Mouse (Mus musculus) inflammation-experienced regulatory T-cells, adult 6 months (primary cell): ENCODE measurements around the gene Apoc2. TPM values are rescaled to one million over a fixed set of nuclear protein-coding genes. Genes with fewer than 3 reads are reported as not detected.
"Not testable (repeated sequence)": the region's sequence is repeated elsewhere in the genome, so short reads cannot be mapped to it uniquely, and the experiment has no call there.

ENCODE experiments used
- ATAC-seq: one replicate; pipeline ENCODE4 v1.8.0; 2017
- polyA plus RNA-seq, 3 experiments: library from polyadenylated mRNA; unstranded; fragments of 100-300 nt; shearing (Covaris generic); gene quantifications; one replicate each; pipeline ENCODE4 v1.2.1; 2017

Apoc2 gene
- polyA plus RNA-seq, 3 experiments from 2014 or later: not detected

DNA sequence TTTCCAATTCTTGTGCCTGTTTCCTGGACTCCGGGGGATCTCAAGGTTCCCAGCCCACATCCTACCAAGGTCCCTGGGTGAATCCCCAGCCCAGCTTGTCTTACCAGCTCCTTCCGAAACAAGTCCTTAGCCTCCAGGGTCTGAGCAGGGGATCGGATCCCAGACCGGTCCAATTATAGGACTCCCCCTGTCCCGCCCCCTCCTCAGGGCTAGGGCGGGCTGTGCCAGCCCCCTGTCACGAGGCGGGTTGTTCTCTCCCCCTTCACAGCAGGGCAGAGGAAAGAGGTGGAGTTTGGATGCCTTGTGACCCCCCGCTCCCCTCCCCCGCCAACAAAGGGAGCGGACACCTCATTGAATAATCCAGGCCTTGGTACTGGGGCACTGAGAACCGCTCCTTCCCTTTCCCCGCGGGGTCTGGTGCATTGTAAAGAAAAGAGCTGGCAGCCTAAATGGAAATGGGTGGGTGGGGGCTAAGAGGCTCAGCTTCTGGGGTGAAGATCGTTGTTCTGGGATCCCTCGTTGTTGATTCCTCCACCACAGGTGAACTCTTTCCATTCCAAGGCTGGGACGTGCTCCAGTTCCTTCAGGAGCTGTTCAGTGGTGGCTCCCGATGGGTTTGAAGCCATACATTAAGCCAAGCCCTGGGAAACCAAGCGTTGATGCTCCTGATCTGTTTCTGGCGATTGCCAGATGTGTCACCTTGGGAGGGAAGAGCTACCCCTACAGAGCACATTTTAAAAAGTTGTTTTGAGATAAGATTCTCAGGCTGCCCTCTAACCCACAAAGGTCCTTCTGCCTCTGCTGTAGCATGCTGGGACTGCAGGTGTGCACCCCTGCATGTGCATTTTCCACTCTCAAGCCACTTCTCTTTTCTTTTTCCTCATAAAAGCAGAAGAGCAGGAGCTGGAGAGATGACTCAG lies 21.4 kb upstream of the Apoc2 start, which contains the start of gene Apoe:
Gene Apoe (minus strand): TSS at position 282 of the 920 bp plus-strand sequence.
- ATAC-seq: no peak

DNA sequence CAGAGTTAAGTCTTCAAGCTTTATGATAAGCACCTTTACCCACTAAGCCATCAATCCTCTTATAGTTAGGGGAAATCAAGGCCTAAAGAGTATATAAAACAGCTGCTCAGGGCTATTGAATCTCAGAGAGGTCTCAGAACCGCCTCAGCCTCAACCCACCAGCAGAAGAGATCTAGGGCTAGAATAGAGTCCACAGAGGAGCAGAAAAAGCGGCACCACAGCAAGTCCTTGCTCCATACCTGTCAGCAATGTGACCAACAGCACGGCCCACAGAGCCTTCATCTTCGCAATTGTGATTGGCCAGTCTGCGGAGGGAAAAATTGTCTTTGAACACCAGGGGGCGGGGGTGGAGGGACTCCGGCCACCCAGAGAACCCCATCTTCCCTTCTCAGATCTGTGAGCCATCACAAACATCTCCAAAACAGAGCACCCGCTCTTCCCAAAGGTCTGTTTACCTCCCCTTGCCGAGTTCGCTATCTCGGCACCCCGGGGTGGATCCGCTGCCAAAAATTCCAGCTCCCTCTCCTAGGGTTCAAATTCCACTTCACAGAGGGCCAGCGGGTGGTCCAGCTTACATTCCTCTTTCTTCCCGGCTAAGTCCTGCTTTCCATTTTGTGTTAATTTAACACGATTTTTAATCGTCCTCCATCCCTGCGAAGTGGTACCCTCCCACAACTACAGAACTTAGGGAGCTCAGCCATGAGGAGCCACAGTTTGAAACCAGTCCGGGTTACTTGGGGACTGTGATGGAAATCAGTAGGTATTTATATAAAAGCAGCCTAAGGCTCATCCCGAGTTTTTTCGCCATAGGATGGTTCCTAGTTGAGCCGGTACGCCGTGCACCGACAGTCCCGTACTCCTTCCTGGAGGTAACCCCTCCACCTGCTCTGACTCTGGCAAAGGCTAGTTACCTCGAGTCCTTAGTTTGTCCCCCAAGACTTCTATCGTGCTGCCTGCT lies 20.5 kb upstream of the Apoc2 start:
- no peak for ATAC-seq

DNA sequence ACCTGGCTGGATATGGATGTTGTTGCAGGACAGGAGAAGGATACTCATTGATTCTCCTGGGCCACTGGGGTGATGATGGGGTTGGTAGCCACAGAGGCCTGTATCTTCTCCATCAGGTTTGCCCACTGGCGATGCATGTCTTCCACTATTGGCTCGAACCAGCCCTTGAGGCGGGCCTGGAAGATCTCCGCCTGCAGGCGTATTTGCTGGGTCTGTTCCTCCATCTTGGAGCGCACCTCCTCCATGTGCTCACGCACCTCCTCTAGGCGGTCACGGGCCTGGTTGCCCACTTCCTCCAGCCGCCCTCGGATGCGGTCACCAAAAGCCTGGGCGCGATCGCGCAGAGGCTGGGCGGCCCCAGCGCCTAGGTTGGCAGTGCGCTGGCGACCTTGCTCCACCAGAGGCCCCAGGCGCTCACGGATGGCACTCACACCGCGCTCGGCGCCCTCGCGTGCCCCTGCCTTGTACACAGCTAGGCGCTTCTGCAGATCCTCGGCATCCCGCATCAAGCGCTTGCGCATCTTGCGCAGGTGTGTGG lies 18.7 kb upstream of the Apoc2 start:
- no peak for ATAC-seq

DNA sequence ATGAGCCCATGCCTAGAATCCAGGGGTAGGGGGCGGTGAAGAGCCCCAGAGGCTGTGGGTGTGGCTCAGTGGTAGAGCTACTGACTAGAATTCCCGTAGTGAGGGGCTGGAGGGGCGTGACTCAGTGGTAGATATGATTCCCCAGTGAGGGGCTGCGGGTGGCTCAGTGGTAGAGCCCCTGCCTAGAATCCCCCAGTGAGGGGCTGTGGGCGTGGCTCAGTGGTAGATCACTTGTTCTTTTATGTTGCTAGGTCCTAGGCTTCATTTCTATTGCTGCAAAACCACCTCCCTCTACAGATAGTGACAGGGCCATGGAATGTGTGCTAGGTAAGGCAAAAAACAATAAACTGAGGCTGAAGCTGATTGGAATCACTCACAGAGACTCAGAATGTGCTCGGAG lies 18.1 kb upstream of the Apoc2 start:
- ATAC-seq: no peak

DNA sequence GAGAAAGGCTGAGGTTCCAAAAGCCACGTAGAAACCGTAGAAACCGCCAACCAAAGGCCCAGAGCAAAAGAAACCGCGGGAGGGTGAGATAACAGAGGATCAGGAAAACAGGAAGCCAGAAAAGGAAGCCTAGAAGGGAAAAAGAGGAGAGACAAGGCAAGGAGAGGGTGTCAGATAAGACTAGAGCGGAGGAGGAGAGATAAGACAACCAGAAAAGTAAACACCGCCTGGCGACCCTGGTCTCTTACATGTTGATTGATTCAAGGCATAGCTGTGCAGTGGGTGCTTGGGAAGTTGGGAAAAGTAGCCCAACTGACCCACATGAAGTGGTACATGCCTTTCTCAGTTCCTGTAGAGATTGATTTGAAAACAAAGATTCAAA lies 17.5 kb upstream of the Apoc2 start:
- ATAC-seq: no peak

DNA sequence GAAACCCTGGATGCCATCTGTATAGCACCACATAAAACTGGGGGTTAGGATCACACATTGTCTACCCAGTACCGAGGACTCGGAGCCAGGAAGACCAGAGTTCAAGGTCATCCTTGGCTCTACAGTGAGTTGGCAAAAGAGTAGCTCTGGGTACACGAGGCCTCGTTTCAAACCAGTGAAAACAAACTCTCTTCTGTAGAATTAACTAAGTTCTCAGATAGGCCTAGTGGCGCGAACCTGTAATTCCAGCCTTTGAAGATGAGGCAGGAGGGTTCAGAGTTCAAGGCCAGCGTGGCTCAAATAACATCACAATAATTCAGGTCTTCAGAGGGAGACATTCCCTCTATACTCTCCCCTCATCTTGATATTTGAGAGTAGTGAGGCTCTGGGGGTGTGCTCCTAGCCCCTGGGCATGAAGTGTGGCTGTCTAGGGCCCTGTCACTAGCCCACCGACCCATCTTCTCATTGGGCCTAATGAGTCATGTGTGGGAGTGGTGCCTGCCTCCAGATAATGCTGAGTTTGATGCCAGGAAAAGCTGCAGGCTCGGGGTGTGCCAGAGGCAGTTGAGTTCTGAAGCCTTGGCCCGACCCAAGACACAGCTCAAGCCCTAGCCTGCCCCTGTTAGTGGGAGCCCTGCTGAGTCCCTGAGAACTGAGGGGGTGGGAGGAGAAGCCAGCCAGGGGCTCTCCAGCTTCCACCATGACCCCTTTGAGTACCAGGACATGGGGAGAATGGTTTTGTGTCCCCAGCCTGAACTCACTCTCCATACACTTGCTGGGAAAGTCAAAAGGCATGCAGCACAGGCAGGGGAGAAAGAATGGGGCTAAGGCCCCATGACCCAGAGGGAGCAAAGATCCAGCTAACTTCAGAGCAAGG lies 16.8 kb upstream of the Apoc2 start:
- ATAC-seq: no peak

DNA sequence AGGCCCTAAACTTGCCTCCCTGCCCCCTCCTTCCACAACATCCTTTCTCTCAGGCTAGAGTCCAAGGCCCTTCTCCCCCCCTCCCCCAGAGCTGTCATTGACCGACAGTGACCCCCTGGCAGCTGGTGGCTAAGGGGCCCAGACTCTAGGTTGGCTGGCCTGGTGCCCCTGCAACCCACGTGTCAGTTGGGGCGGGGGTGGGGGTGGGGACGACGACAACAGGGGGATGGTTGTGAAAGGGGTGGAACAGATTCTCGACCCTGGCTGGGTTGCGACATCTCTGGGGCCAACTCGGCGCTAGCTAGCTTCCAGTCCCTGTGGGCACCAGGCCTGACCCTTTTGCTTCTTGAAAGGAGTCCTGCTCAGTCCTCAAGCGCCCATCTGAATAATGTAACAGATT lies 15.7 kb upstream of the Apoc2 start:
- ATAC-seq: no peak

DNA sequence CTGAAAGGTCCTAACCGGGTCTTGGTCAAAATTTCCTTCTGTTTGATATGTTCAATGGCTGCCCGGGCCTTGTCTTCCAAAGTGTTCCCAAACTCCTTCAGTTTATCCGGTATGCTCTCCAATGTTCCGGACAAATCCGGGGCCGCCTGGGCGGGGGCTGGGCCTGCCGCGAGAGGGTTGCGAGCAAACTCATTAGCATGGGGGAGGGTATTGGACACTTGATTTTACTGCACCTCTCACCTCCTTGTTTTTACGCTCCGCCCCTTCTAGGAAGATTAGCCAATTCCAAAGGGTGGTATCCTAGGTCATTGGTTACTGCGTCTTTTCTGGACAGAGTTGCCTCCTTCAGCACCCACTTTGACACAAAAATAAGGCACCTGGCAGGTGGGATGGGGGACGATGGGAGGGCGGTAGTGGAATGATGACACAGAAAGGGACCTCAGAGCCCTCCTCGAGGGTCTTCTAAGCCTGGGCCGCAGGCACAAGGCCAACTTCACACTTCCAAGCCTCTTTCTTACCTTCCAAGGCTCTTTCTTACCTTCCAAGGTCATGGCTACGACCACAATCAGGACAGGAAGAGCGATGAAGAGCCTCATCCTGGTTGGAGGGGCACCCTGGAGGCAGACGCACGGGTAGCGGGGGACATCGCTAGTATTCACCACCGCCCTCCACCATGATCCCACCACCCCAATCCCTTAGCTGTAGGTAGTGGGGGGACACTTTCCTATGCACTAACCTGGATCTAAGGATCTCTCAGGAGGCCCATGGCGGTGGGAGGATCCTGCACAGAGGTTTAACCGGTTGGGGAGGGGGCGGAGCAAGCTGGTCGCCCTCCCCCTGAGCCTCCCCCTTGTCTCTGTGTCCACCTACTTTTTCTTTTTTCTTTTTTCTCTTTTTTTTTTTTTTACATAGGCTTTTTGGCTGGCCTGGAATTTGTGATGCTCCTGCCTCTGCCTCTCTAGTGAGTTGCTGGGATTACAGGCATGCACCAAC lies 14.4 kb upstream of the Apoc2 start, which contains the start of gene Apoc1:
Gene Apoc1 (minus strand): TSS at position 788 of the 993 bp plus-strand sequence.
- no peak for ATAC-seq

DNA sequence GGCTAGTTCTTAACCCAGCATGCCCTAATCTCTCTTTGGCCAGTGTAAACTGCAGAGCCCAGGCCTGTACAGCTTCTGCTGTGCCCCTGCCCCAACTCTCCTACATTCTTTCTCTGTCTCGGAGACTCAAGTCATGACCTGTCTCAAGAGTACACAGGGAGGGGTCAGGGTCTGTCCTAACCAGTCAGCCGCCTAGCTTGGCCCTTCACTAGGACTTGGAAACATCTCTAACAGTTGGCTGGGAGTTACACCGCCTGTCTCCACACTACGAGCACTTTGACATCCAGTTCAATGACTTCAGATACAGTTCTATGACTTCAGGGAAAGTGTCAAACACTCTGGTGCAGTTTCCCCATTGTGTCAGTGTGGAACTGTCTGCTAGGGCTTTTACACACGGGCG lies 13.7 kb upstream of the Apoc2 start:
- no peak for ATAC-seq

DNA sequence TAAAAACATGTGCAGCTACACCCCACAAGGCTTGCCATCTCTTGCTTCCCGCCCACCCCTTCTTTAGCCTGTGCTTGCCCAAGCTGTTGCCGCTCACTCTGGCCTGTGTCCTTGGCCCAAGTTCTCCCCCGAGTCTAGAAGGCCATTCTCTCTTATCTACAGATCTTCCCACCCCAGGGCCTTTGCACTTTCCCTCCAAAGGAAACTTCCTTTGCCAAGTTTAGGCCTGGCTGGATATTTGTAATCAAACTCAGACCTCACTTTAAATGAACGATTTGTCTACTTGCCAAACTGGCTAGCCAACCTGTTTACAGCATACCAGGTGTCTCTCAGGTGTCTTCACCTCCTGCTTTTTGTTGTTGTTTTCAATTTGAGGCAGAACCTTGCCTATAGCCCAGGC lies 13.1 kb upstream of the Apoc2 start:
- ATAC-seq: no peak

DNA sequence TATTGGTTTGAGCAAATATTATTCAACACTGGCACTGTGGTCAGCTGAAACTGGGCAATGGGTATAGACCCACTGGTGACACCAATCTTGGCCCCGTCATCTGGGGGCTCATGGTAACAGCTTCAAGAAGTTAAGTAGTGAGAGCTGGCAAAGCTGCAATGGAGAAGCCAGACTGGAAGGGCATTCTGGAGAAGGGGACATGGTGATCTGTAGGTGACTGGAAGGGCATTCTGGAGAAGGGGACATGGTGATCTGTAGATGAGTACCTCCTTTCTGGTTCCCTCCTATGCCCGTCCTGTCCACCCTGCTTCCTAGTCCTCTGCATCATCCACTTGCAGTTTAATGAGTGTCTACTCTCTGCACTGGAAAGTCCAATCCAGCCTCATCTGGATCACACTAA lies 10.9 kb upstream of the Apoc2 start:
- no peak for ATAC-seq

DNA sequence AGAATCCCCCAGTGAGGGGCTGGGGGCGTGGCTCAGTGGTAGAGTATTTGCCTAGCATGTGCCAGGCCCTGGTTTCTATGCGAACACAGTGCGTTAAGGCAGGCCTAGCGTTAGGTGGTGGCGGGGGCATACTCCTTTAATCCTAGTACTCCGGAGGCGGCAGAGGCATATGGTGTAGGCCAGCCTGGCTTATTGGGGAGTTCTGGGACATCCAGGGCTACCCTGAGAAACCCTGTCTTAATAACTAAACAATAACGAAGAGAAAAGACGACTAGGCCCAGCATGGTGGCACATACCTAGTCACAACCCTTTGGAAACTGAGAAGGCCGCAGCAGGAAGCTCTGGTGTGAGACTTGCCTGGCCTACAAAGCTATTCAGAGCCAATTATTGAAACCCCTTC lies 10.4 kb upstream of the Apoc2 start:
- no peak for ATAC-seq

DNA sequence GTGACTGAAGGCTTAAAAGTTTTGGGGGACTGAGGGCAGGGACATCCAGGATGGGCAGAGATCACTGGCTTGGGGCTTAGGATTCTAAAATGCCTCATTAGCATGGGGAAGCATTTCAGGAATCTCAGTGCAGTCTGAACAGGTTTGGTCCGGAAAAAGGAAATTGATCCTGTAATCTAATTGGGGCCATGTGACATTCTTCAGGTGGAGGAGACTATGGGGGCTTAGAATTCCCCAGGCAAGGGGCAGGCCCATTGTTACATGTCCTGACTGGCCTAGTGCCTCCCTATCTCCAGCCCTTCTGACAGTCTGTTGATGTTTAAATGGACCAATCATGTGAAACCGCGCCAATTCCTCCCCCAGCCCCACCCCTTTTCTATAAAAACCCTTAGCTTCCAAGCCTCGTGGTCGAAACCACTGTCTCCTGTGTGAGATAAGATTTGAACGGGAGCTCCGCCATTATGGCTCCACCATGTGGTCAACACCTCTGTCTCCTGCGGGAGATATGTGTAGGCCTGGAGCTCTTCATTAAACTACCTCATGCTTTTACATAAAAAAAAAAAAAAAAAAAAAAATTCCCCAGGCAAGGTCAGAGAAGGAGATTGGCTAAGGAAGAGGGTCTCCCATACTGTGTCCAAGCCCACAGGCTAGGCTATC lies 9.3 kb upstream of the Apoc2 start:
- ATAC-seq: not testable (repeated sequence)

DNA sequence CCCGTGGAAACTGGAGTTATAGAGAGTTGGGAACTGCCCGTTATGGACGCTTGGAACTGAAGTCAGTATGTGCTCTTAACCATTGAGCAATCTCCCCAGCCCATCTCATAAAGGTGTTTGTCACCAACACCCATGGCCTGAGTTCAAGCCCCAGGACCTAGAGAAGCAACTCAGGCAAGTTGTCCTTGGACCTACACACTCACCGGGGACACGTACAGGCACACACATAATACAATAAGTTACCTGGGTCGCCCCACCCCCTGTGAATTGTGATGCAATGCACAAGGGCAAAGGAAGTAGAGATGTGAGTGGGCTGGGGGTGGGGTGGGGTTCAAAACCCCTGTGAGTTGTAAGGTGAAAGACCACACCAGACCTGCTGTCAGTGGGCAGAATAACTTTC lies 8.8 kb upstream of the Apoc2 start:
- ATAC-seq: no peak

DNA sequence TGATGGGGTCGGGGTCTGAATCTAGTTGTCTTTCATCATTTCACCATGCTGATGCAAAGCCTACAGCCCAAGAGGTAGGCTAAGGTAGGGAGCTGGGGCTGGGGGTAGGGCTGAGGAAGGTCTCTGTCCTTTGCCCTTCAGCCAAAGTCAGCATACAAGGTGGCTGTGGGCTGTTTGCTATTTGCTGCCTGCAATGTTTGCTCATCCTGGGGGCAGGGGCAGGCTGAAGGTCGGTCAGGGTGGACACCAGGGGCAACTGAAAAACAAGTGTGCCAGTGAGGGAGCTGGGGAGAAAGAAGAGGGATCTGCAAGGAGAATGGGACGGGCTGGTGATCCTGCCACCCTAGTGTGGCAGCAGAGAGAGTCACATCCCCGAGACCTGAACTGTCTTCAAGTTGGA lies 7.6 kb upstream of the Apoc2 start:
- no peak for ATAC-seq

DNA sequence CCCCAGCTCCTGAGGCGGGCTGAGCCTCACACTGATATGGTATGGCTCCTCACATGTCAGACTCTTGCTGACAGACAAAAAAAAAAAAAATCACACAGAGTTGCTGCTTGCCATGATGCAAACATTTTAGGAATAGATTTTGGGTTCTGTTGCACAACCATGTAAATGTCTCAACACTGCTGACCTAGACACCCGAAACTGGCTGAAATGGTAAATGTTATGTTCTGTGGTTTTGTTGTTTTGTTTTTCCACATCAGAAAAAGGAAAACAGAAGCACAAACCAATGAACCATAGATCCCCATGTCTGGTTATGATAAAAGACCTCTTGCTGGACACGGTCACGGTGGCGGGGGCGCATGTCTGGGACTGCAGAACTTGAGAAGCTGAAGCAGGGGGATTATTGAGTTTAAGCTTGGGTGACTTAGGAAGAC lies 6.0 kb upstream of the Apoc2 start:
- ATAC-seq: no peak

DNA sequence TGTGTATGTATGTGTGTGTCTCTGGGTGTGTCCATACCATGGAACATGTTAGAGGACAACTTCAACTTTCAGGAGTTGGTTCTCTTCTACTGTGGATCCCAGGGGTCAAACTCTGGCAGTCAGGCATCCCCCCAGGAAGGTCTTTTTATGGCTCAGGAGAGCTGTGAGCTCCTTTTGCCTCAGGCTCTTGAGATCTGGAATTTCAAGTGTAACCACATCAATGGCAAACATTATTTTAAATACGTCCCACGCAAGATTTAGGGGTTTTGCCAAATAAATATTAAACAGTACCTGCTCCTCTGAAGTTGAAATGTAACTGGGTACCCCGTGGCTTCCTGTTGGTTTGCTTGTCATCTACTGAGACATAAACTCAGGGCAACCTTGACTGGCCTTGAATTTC lies 5.2 kb upstream of the Apoc2 start:
- no peak for ATAC-seq

DNA sequence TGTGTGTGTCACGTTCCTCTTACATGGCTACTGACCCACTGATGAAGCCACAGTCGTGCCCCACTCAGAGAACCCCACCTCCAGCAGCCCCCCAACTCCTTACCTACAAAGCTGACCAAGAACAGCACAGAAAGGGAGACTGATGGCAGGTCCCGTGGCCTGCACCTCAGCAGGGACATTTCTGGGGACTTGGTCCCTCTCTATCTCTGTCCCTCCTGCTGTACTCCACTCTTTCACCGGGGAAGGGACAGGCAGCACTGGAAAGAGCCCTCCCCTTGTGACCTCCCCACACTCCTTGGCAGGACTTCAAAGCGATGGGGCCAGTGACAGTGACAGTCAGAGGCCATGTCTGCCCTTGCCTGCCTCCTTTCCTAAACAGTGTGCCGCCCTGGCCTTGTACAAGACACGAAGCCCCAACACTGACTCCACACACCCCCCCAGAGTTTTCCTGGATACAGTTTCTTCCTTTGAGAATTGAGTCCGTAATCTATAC lies 3.5 kb upstream of the Apoc2 start, which contains the start of the genes Gm44805 and Apoc4:
Gene Gm44805 (minus strand): TSS at position 222 of the 493 bp plus-strand sequence.
Gene Apoc4 (minus strand): TSS at position 278 of the 493 bp plus-strand sequence.
- ATAC-seq: no peak

DNA sequence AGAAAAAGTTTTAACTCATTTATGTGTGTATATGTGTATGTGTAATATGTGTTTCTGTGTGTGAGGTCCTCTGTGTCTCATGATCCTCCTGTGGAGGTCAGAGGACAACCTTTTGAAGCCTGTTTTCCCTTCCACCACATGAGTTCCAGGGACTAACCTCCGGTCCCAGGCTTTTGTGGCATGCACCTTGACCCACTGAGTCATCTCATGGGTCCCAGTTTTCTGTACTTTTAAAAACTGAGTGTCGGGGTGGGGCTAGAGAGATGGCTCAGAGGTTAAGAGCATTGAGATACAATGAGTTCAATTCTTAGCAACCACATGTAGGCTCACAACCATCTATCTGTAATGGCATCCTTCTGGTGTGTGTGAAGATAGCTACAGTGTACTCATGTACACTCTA lies 3.0 kb upstream of the Apoc2 start:
- no peak for ATAC-seq

DNA sequence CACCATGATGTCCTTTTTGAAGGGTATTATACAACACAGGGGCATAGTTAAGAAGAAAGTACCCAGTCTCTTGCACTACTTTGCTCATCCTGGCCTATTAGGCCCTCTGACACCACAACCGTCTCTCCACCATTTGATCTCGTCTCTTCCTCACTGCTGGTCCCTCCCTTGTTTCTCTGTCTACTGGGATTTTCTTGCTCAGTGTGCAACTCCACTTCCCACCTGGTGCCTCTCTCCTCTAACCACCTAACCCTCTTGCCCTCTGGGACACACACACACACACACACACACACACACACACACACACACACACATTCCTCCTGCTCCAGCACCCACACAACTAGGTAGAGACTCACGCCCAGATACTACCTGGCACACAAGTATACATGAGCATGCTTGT lies 1.2 kb upstream of the Apoc2 start:
- no peak for ATAC-seq
